Mouse (Mus musculus) retina, embryonic 14.5 days (tissue): Measurements from ENCODE around the gene Gm27021.

ENCODE experiments used
- DNase-seq: peaks from one replicate; pipeline ENCODE4 v3.0.0-alpha.2; 2015; ENCODE audit warnings: low spot score

The Gm27021 gene

DNA sequence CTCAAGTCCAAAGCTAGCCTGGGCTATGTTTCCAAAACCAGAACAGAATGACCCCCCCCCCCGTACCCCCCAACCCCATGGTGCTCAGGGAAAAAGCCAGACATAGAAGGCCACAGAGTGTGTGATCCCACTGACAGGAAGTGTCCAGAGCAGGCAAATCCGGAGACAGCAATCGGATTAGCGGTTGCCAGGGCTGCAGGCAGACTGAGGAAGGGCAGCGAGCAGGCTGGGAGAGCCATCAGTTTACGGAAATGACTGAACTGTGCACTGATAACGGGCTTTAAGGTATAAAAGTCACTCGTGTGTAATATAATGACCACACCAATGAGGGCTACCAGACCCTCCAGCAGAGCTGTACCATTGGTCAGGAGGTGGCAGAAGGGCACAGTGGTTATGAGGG is 26.6 kb downstream of the Gm27021 start:
- DNase-seq: no peak

DNA sequence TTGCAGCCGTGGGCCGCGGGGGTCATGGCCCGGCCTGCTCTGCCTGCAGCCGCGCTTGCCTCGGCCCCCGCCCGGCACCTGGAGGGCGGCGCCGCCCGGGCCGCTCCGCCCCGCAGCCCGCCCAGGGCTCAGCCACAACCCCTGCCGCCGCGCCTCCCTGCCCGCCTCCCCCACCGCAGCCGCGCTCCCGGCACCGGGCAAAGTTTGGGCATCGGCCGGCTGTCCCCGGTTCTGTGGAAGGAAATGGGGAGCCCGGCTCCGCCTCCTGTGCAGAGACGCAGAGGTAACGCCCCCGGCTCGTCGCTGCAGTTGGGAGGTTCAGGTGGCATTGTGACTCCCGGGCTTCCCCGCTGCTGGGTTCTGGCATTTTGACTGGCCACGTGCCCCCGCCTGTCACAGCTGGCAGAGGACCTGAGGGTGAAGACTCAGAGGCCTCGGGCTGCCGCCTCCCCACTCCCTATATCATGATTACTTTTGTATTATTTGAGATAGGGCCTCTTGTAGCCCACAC is 33.5 kb downstream of the Gm27021 start:
- DNase-seq: peak; percentile 41

GRCm38 (mm10) chr8:120633665-120634271 is 34.1 kb downstream of the Gm27021 start:
- peak; percentile 51 for DNase-seq

DNA sequence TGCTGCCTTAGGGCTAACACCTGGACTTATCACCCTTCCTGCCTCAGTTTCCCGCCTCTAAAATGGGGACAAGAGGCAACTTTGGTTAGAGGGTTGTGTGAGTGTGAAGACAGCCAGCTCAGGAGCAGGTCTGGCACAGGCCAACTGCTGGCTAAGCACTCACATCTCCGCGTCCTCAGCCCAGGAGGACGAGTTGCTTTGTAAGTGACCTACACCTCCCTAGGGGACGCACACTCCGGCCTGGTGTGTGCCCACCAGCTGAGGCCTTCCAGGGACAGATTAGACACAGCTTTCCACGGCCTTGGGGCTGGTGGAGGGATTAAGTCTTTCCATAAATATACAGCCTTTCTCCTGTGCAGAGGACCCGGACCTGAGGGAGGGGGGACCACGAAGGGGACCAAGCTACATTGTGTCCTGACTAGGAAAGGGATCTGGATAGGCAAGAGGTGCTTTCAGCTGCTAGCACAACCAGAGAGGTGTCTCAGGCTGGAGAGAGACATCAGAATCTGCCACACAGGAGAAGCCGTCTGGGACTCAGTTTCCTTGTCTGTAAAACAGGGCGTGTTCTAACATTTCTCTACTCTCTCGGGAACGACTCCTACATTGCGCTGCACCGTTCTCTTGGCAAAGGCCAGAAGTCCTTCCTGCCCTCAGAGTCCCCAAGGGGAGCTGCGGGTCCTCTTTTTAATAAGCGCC is 34.8 kb downstream of the Gm27021 start:
- no peak for DNase-seq

- no peak for DNase-seq
Observed at GRCm38 (mm10) chr8:120631441-120632375, 36.2 kb downstream of the Gm27021 start.

DNA sequence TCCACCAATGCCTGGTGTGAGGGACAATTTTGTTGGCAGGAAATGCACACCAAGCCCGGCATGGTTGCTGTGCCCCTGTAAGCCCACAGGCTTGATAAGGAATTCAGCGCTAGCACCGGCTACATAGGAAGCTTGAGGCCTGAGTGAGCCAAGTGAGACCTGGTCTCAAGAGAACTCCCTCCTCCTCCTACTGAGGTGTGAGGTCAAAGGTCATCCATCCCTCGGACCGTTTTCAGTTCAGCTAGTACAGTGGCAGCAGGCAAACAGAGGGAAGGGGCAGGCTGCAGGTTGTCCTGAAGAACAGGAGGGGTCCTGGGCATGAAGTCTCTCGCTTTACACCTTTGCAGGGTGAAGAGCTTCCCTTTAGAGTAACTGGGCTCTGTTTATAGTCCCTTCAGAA is 37.0 kb downstream of the Gm27021 start:
- no peak for DNase-seq

- DNase-seq: no peak
Observed at GRCm38 (mm10) chr8:120630031-120630430, 37.8 kb downstream of the Gm27021 start.

DNA sequence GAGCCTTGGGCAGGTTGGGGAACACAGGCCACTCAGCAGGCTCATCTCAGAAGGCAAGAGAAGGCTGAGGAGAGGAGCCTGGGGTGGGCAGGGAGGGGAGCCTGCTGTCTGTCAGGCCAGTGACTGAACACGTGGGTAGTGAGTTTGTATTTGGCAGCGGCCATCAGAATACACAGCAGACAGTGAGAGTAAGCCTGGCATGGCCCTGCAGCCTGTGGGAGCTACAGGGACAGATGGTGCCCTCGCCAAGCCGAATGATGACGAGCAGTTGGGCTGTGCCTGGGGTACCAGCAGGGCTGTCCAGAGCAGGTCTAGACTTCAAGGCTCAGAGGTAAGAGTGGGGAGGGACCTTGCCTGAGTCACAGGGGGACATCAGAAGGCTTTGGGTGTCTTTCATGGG is 40.6 kb downstream of the Gm27021 start:
- DNase-seq: no peak

DNA sequence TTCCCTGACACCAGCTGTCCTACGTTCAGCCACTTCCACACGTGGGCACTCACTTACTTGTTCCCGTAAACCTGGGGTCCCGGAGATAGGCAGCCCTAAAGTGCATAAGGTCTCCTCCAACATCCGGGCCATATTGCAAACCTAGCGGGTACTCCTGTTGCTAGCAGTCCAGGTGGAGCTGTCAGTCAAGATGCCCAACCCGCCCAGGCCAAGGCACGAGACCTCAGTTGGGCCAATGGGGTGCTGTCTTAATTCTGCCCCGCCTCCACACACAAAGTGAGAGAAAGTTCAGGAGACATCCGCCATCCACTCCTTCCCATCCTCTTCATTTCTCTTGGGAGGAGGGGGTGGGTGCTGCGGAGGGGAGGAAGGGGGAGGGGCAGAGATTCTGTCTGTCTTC is 41.4 kb downstream of the Gm27021 start:
- no peak for DNase-seq

DNA sequence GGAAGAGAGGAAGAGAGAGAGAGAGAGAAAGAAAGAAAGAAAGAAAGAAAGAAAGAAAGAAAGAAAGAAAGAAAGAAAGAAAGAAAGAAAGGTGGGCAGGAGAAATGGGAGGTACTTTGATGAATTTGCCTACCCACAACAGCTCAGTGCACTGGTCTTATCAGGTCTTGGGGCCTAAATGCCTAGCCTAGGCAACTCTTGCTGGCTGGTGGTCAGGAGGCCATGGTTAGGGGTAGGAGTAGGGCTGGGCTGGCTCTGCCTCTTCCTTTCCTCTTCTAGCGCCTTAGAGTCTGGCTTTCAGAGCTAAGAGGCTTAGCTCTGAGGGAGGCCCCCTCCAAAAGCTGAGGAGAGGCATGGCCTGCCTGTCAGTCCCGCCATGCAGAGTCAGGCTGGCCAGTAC is 44.3 kb downstream of the Gm27021 start:
- DNase-seq: no peak

DNA sequence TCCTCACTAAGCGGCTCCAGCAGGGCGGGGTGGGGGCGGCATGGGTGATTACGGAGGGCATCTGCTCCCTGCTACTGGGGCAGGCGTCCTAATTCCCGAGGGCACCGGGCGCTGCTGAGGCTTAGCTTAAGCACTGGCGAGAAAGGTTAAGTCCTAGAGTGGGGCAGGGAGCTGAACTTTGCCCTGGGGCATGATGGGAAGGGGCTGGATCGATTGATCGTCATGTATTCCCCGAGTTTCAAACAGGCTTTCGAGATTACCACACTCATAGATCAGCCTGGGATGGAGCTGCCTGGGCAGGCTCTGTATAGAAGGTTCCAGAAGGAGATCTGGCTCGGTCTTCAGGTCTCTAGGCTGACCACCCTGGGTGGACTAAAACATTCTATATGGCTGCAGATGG is 45.7 kb downstream of the Gm27021 start:
- peak; percentile 43 for DNase-seq

DNA sequence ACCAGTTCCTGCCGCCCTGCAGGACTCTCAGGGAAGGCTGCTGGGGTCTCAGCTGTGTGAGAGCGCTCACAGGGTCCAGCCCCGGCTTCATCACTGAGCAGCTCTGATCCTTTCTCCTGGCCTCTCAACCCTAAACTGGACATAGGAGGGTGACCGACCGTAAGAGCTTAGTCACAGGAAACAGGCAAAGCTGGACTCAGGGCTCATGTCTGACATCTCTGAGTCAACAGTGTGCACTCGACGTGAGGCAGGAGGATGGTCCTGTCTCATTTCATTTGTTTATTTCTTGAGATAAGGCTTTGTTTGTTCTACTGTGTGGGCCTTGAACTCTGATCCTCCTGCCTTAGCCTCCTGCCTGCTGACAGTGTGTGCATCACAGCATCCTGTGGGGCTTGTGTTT is 47.4 kb downstream of the Gm27021 start:
- no peak for DNase-seq

DNA sequence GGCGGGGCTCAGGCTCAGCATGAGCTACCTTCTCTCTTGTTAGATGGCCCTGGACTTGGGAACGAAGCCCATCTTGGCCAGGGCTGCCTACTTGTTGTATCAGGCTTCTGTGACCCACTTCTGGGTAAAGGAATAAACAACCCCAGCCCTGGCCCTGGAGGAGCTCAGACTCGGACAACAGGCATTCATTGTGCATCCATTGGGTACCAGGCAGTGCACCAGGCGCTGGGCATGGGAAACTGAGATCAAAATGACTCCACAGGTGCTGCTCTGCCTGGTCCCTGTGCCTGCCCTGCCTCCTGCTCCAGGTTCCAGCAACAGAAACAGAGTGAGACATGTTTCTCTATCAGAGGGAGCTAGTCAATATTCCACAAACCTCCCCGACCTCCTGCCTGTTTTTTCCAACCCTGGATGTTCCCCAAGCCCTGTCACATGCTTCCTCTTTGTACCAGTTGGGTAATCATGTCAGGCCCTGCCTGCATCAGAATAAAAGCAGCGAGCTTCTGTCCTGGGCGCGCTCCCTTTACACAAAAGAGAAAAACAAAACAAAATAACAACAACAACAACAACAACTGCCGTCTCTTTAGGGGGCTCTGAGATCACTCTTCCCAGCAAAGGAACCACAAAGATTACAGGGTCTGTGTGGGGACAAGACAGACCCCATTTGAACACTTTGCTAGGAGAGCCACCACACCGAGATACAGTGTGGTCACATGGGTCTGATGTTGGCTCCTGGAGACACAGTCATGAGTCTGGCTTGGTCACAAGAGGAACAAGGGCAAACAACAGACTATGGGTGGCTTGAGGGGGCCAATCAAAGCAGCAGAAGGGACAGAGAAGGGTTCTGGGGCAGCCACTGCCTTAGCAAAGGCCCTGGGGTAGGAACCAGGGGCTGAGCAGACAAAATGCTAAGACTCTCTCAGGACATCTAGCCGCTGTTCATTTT is 48.4 kb downstream of the Gm27021 start:
- no peak for DNase-seq

GRCm38 (mm10) chr8:120618110-120618509 is 49.8 kb downstream of the Gm27021 start:
- peak; percentile 94 for DNase-seq

- peak; percentile 74 for DNase-seq
Observed at GRCm38 (mm10) chr8:120616663-120617626, 50.9 kb downstream of the Gm27021 start.

DNA sequence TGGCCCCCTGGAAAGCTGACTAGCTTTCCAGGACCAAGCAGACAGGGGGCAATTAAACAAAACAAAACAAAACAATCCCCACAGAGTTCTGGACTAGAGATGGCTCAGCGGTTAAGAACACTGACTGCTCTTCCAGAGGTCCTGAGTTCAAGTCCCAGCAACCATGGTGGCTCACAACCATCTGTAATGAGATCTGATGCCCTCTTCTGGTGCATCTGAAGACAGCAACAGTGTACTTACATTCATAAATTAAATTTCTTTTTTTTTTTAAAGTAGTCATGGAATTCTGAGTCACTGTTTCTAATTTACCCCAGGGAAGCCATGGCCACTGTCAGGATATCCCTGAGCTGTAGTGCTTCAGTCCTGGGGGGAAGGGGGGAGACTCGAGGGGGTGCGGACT is 53.4 kb downstream of the Gm27021 start:
- no peak for DNase-seq

GRCm38 (mm10) chr8:120610824-120611223 is 57.1 kb downstream of the Gm27021 start:
- no peak for DNase-seq

- peak; percentile 84 for DNase-seq
Observed at GRCm38 (mm10) chr8:120607885-120608284, 60.0 kb downstream of the Gm27021 start.

- DNase-seq: no peak
Observed at GRCm38 (mm10) chr8:120607460-120607859, 60.4 kb downstream of the Gm27021 start.

DNA sequence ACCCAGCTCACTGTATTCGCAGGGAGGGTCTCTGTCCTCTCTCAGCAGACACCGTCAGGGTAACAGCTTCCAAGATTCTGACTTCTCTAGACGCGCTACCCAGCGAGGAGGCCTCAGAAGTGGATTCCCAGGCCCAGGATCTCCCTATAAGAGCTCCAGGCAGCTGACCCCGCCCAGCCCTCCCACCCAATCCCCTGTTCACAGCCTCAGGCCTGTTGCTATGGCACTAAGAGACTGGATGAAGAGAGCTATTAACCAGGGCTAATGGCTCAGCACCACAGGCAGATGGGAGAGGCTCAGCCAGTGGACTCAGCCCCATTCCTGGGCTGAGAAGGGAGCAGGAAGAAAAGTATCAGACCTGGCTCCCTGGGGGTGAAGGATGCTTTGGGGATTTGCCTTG is 65.2 kb downstream of the Gm27021 start:
- DNase-seq: peak; percentile 71
